Mouse (Mus musculus) testis, adult 2 months (tissue): ENCODE results near the gene Sod1.

Experiments
- CTCF ChIP-seq: fragments of 200-500 bp; IDR thresholded peaks from 2 replicates; pipeline ENCODE4 v1.5.1; 2012; ENCODE audit warnings: low read depth, mild to moderate bottlenecking, inconsistent platforms, low read length, moderate library complexity; ENCODE audit not compliant: control insufficient read depth, insufficient read depth, insufficient replicate concordance
- POLR2A ChIP-seq: fragments of 200-500 bp; IDR thresholded peaks from 2 replicates; pipeline ENCODE4 v1.6.1; 2012; ENCODE audit warnings: low read depth, mild to moderate bottlenecking, inconsistent platforms, low read length, moderate library complexity; ENCODE audit not compliant: control insufficient read depth

- no peak for TF ChIP-seq POLR2A
- TF ChIP-seq CTCF: no peak
Measured at GRCm38 (mm10) chr16:90221441-90222070, 1.0 kb downstream of the Sod1 start.
